Mouse (Mus musculus) midbrain, embryonic 14.5 days (tissue): ENCODE results near the gene Peak1. TPM values are rescaled to one million over a fixed set of nuclear protein-coding genes. Genes with fewer than 3 reads are reported as not detected.

ENCODE experiments used
- ATAC-seq: fragments of 200-750 bp; cut with Nextera tagmentation; 2 replicates; pipeline ENCODE4 v1.8.0; 2017; ENCODE audit warnings: moderate number of reproducible peaks, moderate library complexity; ENCODE audit not compliant: low FRiP score, low TSS enrichment
- DNase-seq: peaks from one replicate; pipeline ENCODE4 v3.0.0-alpha.2; 2015
- H3K27ac ChIP-seq: fragments of 300-500 bp; sonication (generic); replicated peaks from 2 replicates; pipeline ENCODE4 v1.5.1; 2014; ENCODE audit warnings: mild to moderate bottlenecking, low read depth, low read length, moderate library complexity
- H3K27me3 ChIP-seq: fragments of 300-500 bp; sonication (generic); 2 replicates; pipeline ENCODE4 v1.6.1; 2014; ENCODE audit warnings: low read length, control low read depth, mixed read lengths; ENCODE audit not compliant: control insufficient read depth, insufficient read depth
- H3K36me3 ChIP-seq: fragments of 300-500 bp; sonication (generic); 2 replicates; pipeline ENCODE4 v1.6.1; 2014; ENCODE audit warnings: low read length, control low read depth; ENCODE audit not compliant: control insufficient read depth, insufficient read depth
- H3K4me1 ChIP-seq: fragments of 300-500 bp; sonication (generic); 2 replicates; pipeline ENCODE4 v1.6.1; 2014; ENCODE audit warnings: mild to moderate bottlenecking, antibody characterized with exemption, low read length, control low read depth; ENCODE audit not compliant: control insufficient read depth, insufficient read depth
- H3K4me2 ChIP-seq: fragments of 300-500 bp; sonication (generic); 2 replicates; pipeline ENCODE4 v1.6.1; 2014; ENCODE audit warnings: mild to moderate bottlenecking, low read length, moderate library complexity
- H3K4me3 ChIP-seq: fragments of 300-500 bp; sonication (generic); replicated peaks from 2 replicates; pipeline ENCODE4 v1.5.1; 2014; ENCODE audit warnings: low read depth, low read length
- H3K9ac ChIP-seq: fragments of 300-500 bp; sonication (generic); replicated peaks from 2 replicates; pipeline ENCODE4 v1.6.1; 2014; ENCODE audit warnings: mild to moderate bottlenecking, low read length, moderate library complexity
- H3K9me3 ChIP-seq: fragments of 300-500 bp; sonication (generic); 2 replicates; pipeline ENCODE4 v1.6.1; 2016; ENCODE audit warnings: low read length, control low read depth, mixed read lengths; ENCODE audit not compliant: control insufficient read depth
- WGBS: fragments of 180-500 bp; shearing (Covaris S2); extraction: QIAGEN DNeasy Blood & Tissue Kit; methylation state at CpG from one replicate; pipeline ENCODE4 v1.1.7; 2014; 5-methylcytosine and 5-hydroxymethylcytosine counted together
- polyA plus RNA-seq: library from polyadenylated mRNA; unstranded; fragments of >200 nt; fragmentation: Nextera tagmentation; extraction: Ambion mirVana; gene quantifications from 2 replicates; pipeline ENCODE4 v1.2.1, GENCODE M21; 2014

The Peak1 gene
- polyA plus RNA-seq, 1 experiment from 2014 or later = 4.7 TPM

DNA sequence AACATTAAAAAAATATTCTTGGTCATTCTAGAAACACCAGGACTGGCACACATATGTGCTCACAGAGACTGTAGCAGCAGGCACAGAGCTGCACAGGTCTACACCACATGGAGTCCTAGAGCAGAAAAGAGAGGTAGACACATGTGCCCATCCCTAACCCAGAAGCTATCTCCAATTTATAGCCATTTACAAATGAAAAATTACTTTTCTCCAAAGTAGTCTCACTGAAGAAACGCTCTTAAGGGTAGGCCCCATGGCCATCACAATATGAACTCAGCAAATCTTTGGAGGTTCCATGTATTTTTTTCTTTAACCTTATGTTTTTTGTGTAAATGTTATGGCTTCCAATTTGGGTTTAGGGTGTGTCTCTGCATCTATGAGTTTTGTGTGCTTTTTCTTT lies 2.4 kb upstream of the Peak1 start:
- Histone ChIP-seq H3K4me1 (peaks cover 35% of the 10 kb centered on the region), H3K27ac (no peak overlapping the region), H3K27me3 (no peaks in the 10 kb centered on the region), H3K9me3 (no peaks in the 10 kb centered on the region), H3K9ac (no peak overlapping the region), H3K4me3 (no peak overlapping the region), H3K4me2 (peak overlapping the region; percentile 78; the same call in 1 of the 2 replicates), H3K36me3 (no peaks in the 10 kb centered on the region)
- DNase-seq = no peak
- 100% methylated on average over 1 of the region's 1 CpGs for WGBS
- no peak for ATAC-seq

DNA sequence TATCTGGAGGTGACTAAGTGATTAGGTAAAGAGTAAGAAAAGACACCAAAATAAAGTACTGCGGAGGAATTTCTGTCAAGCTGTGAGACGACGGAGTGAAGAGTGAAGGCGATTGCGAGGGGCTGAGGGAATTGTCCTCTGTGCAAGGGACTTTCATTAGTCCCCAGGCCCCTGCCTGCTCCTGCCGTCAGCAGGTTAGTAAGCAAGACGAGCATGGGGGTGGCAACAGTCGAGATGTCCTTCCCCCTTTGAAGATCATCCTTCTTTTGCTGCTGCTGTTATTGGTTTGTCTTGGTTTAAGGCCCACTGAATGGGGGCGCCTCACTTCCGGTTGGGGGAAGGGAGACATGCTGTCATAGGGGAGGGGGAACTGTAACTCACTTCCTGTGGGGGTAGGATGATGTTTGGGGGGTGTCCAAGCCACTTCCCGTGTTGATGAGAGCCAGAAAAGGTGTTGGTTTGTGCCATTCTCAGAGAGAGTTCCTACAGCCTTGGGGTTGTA lies 922 bp upstream of the Peak1 start:
- Histone ChIP-seq H3K4me3 (peak overlapping the region; percentile 57), H3K9me3 (no peaks in the 10 kb centered on the region), H3K9ac (peak overlapping the region; percentile 55), H3K4me1 (peaks cover 35% of the 10 kb centered on the region), H3K27me3 (no peaks in the 10 kb centered on the region), H3K36me3 (no peaks in the 10 kb centered on the region), H3K4me2 (peak overlapping the region; percentile 78), H3K27ac (peak overlapping the region; percentile 87)
- ATAC-seq = peak; percentile 59
- DNase-seq = peak; percentile 89
- WGBS = under 1% methylated on average over 11 of the region's 11 CpGs

DNA sequence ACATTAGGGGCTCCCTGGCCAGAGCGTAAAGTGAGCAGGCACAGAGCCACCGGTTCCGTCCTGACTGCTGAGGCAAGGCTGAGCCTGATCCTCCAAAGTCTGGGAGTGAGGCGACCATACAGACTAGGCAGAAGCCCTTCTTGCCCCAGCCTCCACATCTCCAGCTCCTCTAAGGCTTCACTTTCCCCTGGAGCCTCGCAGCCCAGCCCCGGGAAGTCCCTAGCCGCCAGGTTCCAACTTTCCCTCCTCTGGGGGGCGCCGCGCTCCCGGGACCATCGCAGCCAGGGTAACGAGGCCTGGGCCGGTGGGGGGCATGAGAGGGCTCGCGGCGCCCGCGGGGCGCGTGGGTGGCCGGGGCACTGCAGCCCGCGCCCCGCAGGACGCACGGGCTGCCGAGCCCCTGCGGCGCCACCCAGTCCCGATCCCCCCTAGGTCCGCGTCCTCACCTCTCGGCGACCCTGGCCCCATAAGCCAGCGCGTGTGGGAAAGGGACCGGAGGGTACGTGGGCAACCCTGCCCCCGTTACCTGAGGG lies 386 bp downstream of the Peak1 start:
- H3K36me3 ChIP-seq = no peaks in the 10 kb centered on the region
- peak overlapping the region; percentile 65 for H3K27ac ChIP-seq
- no peaks in the 10 kb centered on the region for H3K9me3 ChIP-seq
- ATAC-seq (no peak), DNase-seq (peak; percentile 77)
- H3K27me3 ChIP-seq = no peaks in the 10 kb centered on the region
- H3K9ac ChIP-seq = peak overlapping the region; percentile 58
- peaks cover 31% of the 10 kb centered on the region for H3K4me1 ChIP-seq
- peak overlapping the region; percentile 57 for H3K4me3 ChIP-seq
- 0% methylated on average over 38 of the region's 40 CpGs for WGBS
- peak overlapping the region; percentile 78 for H3K4me2 ChIP-seq

DNA sequence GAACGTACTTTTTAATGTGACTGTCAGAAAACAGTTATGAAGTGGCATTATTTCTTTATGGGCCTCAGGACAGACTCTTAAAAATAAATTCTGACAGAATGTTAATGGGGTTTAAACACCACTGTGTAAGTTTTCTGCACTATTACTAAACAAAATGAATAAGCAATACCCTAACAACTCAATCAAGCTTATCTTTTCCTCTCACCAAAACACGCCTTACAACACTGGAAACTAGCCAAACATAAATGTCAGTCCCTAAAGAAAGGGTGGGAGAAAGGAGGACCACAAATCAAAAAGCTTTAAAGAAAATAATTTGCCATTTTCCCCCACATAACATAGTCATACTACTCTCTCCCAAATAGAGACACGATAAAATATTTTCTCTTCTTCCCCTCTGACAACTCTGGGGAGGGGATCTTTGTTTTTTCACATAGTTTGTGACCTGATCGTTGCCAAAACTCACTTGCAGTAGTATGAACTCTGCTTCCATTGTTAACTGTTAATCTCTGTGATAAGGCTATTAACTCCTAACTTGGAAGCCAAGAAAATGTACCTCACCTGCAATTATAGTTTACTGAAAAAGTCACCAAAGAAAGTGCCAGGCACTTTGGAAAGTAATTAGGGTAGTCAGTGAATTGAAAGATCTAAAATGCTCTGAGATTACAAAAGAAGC lies 1.8 kb downstream of the Peak1 start:
- H3K9me3 ChIP-seq = no peaks in the 10 kb centered on the region
- 61% methylated on average over 4 of the region's 4 CpGs for WGBS
- H3K4me1 ChIP-seq = peaks cover 24% of the 10 kb centered on the region
- no peak for DNase-seq
- H3K27ac ChIP-seq = no peak overlapping the region
- no peak for ATAC-seq
- no peaks in the 10 kb centered on the region for H3K36me3 ChIP-seq
- no peak overlapping the region for H3K9ac ChIP-seq
- H3K4me2 ChIP-seq = no peak overlapping the region
- no peaks in the 10 kb centered on the region for H3K27me3 ChIP-seq
- no peak overlapping the region for H3K4me3 ChIP-seq

DNA sequence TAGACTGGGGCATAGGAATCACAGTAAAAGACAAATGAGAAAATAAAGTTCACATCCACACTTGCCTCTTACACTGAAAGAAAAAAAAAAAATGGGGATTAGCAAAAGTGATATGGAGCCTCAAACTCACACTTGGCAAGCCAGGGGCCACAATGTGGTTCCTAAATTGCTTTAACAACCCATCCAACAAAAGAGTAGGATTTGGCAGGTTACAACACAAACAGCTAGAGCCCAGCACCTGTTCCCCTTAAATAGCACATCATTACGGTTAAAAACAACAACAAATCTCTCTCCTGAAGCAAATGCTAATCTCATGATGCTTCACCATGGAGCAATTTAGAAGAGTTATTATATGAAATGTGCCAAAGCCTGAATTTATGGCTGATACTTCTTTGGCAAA lies 2.5 kb downstream of the Peak1 start:
- no peaks in the 10 kb centered on the region for H3K27me3 ChIP-seq
- WGBS = 88% methylated on average over 1 of the region's 1 CpGs
- no peak for ATAC-seq
- DNase-seq = no peak
- no peak overlapping the region for H3K9ac ChIP-seq
- H3K4me1 ChIP-seq = peaks cover 19% of the 10 kb centered on the region
- H3K4me3 ChIP-seq = no peak overlapping the region
- no peaks in the 10 kb centered on the region for H3K9me3 ChIP-seq
- H3K4me2 ChIP-seq = no peak overlapping the region
- no peaks in the 10 kb centered on the region for H3K36me3 ChIP-seq
- no peak overlapping the region for H3K27ac ChIP-seq

DNA sequence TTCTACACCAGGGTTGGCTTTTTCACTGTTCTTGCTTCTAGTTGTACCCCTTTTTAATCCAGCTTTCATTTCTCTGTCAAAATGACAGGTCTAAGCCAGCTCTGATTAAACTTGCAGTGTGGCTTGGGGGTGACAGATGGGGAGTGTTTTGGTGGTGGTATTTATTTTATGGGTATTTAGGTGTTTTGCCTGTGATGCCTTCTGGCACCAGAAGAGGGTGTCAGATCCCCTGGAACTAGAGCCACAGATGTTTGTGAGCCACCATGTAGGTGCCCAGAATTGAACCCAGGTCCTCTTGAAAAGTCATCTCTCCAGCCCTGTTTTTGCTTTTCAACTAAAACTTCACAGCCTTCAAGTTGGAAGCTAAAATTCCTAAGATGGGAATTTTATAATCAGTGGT lies 3.5 kb downstream of the Peak1 start:
- H3K4me3 ChIP-seq = no peak overlapping the region
- no peak for DNase-seq
- peaks cover 8% of the 10 kb centered on the region for H3K4me1 ChIP-seq
- H3K9ac ChIP-seq = no peak overlapping the region
- no peaks in the 10 kb centered on the region for H3K36me3 ChIP-seq
- H3K27ac ChIP-seq = no peak overlapping the region
- ATAC-seq = no peak
- H3K9me3 ChIP-seq = no peaks in the 10 kb centered on the region
- H3K27me3 ChIP-seq = no peaks in the 10 kb centered on the region
- H3K4me2 ChIP-seq = no peak overlapping the region

DNA sequence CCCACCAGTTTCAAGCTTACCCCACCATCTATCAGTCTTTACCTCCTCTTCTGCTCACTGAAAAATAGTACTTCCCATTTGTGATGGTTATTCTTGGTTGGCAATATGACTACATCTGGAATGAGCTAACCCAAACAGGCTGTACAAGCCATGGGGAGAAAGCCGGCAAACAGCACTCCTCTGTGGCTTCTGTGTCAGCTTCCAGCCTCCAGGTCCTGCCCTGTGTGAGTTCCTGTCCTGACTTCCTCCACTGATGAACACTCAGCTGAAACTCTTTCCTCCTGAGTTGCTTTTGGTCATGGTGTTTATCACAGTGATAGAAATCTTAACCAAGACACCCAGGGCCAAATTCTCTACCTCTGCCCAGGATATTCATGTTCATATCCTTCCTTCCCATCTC lies 5.2 kb downstream of the Peak1 start:
- DNase-seq (no peak), ATAC-seq (no peak)
- Histone ChIP-seq H3K9me3 (no peaks in the 10 kb centered on the region), H3K4me1 (peaks cover 7% of the 10 kb centered on the region; the same call in 1 of the 2 replicates), H3K27ac (no peak overlapping the region), H3K36me3 (no peaks in the 10 kb centered on the region), H3K4me3 (no peak overlapping the region), H3K4me2 (no peak overlapping the region), H3K9ac (no peak overlapping the region), H3K27me3 (no peaks in the 10 kb centered on the region)
- 81% methylated on average over 1 of the region's 1 CpGs for WGBS

DNA sequence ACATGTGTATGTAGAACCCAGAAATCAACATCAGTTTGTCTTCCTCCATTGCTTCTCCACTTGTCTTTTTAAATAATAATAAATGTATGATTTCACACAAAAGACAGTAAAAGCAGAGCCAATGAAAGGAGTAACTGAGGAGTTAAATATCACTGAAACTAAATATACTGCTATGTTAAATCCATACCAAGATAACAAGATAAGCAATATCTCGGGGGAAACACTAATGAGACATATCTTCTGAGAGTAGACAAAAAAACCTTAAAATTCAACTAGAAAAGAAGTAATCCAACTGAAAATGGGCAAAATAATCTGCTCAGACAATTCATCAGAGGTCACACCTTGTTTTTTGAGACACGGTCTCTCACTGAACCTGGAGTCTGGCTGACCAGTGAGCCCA lies 7.9 kb downstream of the Peak1 start:
- Histone ChIP-seq H3K4me1 (no peaks in the 10 kb centered on the region), H3K9ac (no peak overlapping the region), H3K27ac (no peak overlapping the region), H3K9me3 (no peaks in the 10 kb centered on the region), H3K27me3 (no peaks in the 10 kb centered on the region), H3K36me3 (no peaks in the 10 kb centered on the region), H3K4me3 (no peak overlapping the region), H3K4me2 (no peak overlapping the region)
- no peak for ATAC-seq
- 94% methylated on average over 2 of the region's 2 CpGs for WGBS
- DNase-seq = no peak

DNA sequence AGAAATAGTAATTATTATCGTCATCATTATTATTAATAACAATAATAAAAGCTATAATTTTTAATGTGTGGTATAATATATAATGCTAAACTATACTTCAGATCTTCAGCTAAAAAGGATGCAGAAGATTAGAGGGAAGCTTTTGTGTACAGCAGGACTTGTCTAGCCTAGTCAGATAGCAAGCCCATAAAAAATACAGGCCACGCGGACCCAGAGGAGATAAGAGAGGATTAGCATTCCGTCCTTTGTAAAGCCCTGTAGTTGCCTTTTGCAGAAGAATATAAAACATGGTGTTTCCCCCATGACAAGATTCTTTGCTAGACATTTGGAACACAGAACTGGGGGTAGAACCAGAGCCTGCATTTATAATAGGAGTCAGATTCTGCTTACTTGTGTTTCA lies 13.2 kb downstream of the Peak1 start:
- H3K4me1 ChIP-seq = no peaks in the 10 kb centered on the region
- no peak overlapping the region for H3K4me3 ChIP-seq
- no peaks in the 10 kb centered on the region for H3K36me3 ChIP-seq
- no peak overlapping the region for H3K4me2 ChIP-seq
- DNase-seq (peak; percentile 28), ATAC-seq (no peak)
- H3K9me3 ChIP-seq = no peaks in the 10 kb centered on the region
- H3K27ac ChIP-seq = no peak overlapping the region
- 37% methylated on average over 4 of the region's 4 CpGs for WGBS
- H3K9ac ChIP-seq = no peak overlapping the region
- no peaks in the 10 kb centered on the region for H3K27me3 ChIP-seq
